Mouse (Mus musculus) myocyte (in vitro differentiated cells): ENCODE results near the gene Tysnd1.

Experiments used
- MAX ChIP-seq: IDR thresholded peaks from one replicate; pipeline ENCODE4 v1.6.1; 2011; ENCODE audit warnings: low read depth, mild to moderate bottlenecking, control low read depth
- MYOG ChIP-seq, 3 experiments: IDR thresholded peaks; one replicate each; pipeline ENCODE4 v1.6.1; 2011; ENCODE audit warnings: control low read depth in 2 of 3, low read depth in 2 of 3, mild to moderate bottlenecking in 2 of 3; ENCODE audit not compliant: insufficient read length in 2 of 3, control insufficient read depth in 1 of 3, insufficient read depth in 1 of 3
- POLR2A ChIP-seq: IDR thresholded peaks from one replicate; pipeline ENCODE4 v1.6.1; 2011; ENCODE audit warnings: low read depth, mild to moderate bottlenecking, control low read depth, moderate library complexity; ENCODE audit not compliant: insufficient read length
- REST ChIP-seq: IDR thresholded peaks from one replicate; pipeline ENCODE4 v1.6.1; 2011; ENCODE audit warnings: mild to moderate bottlenecking, control low read depth, moderate library complexity; ENCODE audit not compliant: insufficient read depth, insufficient read length
- TCF3 ChIP-seq: IDR thresholded peaks from one replicate; pipeline ENCODE4 v1.6.1; 2011; ENCODE audit warnings: low read depth, control low read depth; ENCODE audit not compliant: insufficient read length

- TF ChIP-seq MAX (no peak), MYOG (IDR thresholded peaks at IDR 0.05; ENCODE audit: control insufficient read depth in 1 of 3, insufficient read depth in 1 of 3, insufficient read length in 2 of 3, low read depth in 2 of 3) (no peak), TCF3 (no peak), POLR2A (no peak), REST (no peak)
These were observed 49.8 kb downstream of the Tysnd1 start for GRCm38 (mm10) chr10:61745133-61745532.
